Mouse (Mus musculus): ENCODE measurements around the gene Arntl2.

GRCm38 (mm10) chr6:146795166-146795923 lies 510 bp upstream of the Arntl2 start:
- no peak for TF ChIP-seq CTCF (IDR thresholded peaks at IDR 0.05; ENCODE audit: low read depth)
- no peak for TF ChIP-seq EP300 (IDR thresholded peaks at IDR 0.05; ENCODE audit: low read depth)
